Mouse (Mus musculus): ENCODE measurements around the gene Adamts6.

DNA sequence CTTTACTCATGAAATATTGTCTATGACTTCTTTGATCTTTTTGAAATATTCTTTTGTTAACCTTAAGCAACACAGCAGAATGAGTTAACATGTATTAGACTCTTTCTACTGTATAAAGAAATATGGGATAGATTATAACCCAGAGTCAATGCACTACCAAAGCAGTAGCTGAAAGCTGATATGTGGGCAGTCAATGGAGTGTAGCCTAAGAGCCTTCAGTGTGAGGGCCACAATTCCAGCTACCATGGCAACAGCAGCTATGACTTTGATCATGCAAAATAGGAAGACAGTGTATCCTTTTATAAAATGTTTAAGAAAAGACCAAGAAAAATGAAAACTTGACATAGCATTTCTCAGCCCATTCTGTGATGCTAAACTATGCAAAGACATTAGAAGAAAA is 241.6 kb downstream of the Adamts6 start:
- no peak for TF ChIP-seq CTCF (IDR thresholded peaks at IDR 0.05; ENCODE audit: insufficient read depth, low read depth, low read length)
- no peak for TF ChIP-seq POLR2A (IDR thresholded peaks at IDR 0.05; ENCODE audit: insufficient read depth, low read depth, low read length)
